Mouse (Mus musculus) urinary bladder, postnatal 25 days (tissue): ENCODE data around the gene Ntrk2.

Experiments
- DNase-seq: peaks from one replicate; pipeline ENCODE4 v3.0.0; 2022; ENCODE audit warnings: low spot score

The Ntrk2 gene

DNA sequence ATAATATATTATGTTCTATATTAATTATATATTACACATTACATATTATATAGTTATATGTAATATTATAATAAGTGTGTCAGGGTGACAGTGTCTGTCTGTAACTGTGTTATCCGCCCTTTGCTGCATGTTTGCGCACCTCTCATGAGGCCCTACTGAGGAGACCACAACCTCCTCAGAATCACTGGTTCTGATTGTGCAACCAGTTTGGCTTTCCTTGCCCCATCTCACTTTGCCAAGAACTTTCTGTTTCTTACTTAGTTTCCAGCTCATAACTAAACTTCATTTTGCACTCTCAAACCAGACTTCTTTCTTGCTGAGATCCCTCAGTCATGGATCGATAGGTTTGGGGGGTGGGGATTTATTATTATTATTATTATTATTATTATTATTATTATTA lies 120.8 kb downstream of the Ntrk2 start:
- no peak for DNase-seq

DNA sequence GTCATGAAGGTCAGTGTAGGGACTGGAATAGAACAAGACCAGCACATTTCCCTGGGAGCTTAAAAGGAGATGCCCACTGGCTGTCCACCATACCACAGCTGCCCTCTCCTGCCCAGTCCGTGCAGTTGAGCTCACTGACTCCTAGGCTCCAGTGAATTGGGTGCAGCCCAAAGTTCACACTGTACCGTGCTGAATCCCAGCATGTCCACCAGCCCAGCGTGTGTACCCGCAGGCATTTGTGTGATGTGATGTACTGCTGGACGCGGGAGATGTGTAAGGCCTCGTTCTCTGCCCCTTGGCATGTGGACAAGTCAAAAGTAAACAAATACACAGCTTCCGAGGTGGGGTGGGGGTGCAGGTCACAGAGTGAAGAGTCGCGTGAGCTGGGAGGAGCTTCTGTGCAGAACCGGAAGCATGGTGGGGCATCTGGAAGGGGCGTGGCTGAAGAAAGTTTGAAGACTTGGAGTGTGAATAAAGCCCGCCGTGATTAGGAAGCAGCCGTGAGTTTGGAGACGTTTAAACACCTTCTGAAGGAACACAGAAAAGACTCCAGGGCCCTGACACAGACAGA lies 121.4 kb downstream of the Ntrk2 start:
- no peak for DNase-seq

DNA sequence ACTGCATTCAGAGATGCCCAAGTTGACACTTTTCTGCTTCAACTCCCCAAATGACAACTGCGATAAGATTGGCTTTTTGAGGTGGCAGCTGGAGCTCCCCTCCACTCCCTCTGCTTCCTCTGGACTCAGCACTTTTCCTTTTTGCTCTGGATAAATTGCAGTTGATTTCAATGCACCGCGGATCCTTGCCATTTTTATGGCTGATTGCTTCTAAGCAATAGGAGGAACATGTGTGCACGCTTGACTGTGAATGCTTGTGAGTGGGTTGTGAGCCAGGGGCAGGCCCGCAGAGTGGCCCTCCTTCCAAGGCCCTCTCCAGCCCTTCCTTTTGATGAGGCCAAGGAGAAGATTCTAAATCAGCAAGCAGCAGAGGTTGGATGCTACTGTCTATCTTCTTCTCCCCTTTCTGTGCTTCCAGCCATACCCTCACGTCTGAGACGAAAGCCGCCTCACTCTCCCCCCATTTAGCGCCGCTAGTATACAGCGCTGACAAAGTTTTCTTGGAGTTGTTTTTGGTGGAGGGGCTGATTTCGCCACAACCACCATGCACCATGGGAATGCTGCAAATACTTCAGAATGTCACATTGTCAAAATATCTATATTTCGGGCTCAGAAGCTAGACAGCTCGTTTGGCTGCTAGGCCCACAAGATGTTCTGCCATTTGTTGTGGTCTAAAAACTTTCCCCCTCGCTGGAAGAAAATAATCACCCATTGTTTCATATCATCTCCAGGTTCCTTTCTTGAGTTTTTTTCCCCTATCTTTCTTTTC lies 122.5 kb downstream of the Ntrk2 start:
- no peak for DNase-seq

DNA sequence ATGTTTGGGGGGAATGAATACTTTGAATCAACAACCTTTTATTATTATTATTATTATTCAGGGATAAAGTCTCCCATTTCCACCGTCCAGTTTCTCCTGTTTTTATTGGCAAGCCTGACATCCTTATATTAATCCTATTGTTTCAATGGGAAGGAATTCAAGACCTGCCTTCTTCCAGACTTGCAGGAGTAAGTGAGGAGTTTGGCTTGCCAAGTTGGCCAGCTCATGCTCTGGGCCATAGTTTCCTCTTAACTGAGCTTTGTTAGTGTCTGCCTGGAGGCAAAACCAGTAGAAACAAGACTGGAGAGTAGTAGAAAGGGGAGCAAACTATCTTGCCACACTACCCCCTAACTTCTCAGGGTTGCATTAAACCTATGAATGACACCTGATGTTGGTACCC lies 123.8 kb downstream of the Ntrk2 start:
- no peak for DNase-seq

DNA sequence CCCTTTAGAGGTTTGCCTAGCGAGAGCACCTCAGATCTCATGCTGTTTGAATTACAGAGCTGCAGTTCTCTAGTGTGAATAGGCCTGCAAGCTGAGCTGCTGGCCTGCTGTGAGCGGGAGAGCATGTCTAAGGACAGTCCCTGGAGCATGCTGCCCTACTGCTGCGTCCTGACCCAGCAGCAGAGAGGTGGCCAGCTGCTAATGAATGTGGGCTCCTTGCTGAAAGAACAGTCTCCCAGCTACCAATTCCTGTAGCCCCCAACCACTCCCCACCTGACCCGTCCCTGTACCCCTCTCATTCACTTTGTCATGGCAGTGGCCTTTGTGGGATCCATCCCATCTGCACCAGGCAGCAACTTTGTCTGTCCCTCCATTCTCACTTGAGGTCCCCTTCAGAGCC lies 126.8 kb downstream of the Ntrk2 start:
- DNase-seq, result no peak

DNA sequence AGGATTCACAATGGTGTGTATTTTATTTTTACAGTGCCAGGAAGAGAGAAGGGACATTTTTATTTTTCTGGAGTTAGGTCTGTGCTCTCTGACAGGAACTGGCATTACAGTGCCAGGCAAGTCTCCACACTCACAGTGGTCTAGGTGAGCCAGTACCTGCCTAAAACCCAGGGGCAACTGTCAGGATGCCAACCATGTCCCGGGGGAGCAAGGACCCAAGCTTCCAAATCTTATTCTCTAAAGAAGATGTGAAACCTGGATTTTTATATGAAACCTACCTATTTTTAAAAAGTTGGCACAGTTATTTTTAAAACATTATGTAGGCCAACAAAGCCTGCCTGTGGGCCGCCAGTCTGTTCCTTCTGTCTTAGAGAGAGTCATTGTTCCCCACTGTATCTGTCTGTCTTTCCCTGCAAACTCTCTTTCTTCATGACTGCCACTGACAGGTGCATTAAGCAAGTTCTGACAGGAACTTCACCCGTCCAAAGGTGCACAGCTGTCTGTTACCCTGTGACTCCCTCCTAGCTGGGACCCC lies 128.3 kb downstream of the Ntrk2 start:
- DNase-seq, result no peak

DNA sequence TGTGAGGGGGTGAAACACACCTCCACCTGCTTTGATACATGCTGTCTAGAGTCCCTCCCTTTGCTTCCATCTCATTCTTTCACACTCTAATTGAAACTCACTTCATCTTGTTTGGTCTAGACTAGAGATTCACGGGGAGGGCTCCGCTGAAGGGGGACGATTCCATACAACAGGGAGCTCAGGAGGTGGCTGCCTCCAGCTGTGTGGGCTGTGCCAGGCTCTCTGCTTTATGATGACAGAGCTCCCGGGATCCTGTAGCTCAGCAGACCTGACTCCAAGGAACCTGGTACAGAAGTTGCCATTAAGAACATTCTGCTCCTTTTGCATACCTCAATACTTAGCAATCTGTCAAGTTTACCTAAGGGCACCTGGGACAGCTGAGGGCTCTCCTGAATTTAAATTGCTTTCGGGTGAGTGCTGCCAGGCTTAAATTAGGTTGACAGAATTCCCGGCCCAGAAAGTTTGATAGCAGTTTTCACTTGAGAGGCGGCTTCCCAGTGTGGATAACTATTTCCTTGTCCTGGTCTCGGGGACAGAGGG lies 129.7 kb downstream of the Ntrk2 start:
- no peak for DNase-seq

DNA sequence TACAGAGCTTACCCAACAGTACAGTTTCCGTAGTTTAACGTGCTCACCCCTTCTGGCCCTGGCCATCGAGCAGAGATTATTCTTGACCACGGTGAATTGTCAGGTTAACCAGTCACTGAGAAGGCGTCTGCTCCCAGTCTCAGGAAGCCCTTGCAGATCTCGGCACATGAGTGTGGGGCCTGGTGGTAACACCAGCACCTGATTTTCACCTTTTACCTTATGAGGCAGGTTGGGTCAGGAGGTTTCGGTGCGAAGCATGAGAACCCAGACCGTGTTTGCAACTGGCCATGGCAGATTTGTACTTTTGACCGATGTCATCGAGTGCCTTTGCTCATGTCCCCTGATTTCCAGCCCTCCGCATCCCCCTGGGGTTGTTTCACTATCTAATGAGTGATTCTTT lies 131.5 kb downstream of the Ntrk2 start:
- DNase-seq, result no peak

DNA sequence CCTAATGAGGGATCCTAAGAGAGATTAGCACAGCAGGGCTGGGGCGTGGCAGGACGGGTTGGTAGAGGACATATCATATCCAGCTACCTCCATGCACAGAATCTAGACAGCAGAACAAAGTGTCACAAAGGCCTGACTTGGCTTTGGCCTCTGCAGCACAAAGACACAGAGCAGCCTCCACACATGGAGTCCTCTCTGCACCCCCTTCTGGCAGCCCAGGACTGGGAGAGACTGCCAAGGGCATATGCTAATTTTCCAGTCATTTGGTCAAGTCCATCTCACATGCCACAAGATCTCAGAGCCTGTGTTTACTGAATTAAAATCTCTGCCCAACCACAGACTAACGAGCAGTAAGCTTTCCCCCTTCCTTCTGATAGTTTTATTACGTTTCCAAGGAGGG lies 132.1 kb downstream of the Ntrk2 start:
- no peak for DNase-seq

DNA sequence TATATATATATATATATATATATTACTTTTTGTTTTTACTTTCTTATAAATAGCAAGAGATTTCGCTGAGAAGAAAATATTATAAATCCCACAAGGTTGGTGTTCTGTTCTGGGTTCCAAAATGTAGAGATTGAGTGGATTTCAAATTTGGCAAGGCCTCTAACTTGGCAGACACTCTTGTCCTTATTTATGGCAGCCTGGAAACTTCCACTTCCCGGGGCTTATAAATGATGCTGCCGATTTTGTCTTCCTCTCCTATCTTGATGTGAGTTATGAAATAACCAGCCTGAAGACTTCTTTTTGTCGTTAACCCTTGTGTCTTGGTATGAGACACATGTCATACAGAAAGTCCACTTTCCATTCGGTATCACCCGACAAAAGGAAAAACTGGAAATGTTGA lies 133.8 kb downstream of the Ntrk2 start:
- no peak for DNase-seq

DNA sequence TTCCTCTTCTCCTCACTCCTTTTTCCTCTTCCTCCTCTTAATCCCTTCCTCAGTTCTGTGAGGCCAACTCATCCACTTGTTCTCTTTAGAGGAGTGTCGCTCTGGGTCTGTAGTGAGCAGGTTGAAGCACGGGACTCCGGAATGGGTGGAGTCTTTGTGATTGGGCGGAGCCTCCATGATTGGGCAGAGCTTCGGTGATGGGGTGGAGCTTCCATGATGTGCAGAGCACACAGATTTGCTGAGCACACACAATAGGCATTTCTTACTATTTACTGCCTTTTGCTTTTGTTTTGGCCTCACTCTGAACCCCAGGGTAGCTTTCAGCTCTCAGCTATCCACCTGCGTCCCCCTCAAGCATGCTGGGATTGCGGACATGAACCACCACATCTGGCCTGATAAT lies 134.4 kb downstream of the Ntrk2 start:
- DNase-seq, result no peak

DNA sequence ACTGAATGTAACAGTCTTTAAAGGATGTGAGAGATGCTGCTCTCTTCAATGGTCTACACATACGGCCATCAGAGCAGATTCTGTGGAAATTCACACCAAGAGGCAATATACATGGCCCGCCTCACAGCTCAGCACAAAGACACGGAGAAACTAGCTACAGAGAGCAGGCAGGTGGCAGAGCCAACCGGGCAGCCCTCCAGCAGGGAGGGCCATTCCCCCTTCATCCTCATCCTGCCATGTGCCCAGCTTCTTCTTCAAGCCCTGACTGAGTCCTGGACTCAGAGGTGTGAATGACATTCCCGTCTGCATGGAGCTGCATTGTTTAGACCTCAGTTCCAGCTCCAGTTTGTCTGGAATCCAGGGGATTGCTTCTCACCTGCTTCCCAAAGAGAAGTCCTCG lies 139.4 kb downstream of the Ntrk2 start:
- no peak for DNase-seq

DNA sequence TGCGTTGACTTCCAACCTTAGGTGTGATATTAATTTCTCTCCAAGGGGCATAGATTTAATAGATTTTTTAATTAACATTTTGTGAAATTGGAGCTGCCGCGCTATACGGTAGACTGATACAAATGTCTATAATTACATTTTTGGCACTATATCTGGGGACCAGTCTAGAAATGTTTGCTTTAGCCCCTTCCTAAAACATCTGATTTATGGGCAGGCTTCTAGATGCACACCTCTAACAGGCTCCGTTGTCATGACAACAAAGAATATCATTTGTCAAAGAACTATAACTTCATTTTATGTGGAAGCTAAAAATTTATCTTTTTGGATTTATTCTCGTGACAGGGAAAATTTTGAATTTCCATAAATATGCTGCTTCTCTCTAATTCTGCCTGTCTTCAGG lies 140.2 kb downstream of the Ntrk2 start:
- no peak for DNase-seq

DNA sequence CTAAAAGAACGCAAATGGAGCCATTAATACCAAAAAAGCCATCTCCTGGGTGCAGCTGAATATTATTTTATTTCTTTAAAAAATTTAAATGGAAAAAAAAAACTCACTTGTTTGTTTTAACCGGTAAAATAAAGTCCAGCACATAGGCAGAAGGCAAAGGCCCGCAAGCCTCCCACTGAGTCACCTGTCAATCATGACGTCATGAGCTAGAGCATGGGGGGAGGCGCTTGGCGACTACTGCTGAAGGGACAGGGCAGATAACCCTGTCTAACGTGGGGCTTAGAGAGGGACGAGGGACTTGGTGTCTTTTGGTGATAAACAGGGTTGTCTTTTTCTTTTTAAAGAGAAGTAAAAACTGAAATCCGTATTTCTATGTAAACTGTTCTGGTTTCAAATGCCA lies 140.7 kb downstream of the Ntrk2 start:
- no peak for DNase-seq

DNA sequence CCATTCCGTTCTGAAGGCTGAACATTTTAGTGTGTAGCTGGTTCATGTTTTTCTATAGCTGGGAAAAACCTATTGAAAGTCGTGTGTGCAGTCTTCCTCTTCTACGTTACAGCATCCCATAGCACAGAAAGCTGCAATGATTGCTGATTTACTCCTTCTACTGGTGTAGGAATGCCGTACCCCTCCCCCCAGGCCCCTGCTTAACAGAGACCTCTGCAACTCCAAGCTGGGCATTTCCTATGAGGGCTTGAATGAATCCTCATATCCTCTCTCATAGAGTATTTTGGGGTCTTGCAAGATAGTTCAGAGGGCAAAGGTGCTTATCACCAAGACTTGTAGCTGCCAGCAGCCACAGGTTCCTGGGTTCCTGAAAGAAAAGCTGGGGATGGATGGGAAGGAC lies 148.0 kb downstream of the Ntrk2 start:
- DNase-seq, result no peak

DNA sequence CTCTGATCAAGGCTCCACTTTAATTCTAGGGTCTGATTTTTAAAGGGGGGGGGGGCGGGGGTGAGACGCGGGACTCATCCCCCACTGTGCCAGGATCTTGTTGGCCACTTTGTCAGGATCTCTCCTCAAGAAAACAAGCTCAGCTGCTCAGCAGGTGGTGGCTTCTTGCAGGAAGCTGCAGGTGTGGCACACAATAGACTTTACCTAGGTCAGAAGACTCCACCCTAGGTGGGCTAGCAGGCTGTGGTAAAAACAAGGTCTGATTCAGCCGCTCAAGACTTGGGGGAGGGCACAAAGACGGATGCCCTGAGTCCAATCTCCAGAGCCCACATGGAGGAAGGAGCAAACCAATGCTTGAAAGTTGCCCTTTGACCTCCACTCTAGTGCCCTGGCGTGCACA lies 148.4 kb downstream of the Ntrk2 start:
- no peak for DNase-seq

DNA sequence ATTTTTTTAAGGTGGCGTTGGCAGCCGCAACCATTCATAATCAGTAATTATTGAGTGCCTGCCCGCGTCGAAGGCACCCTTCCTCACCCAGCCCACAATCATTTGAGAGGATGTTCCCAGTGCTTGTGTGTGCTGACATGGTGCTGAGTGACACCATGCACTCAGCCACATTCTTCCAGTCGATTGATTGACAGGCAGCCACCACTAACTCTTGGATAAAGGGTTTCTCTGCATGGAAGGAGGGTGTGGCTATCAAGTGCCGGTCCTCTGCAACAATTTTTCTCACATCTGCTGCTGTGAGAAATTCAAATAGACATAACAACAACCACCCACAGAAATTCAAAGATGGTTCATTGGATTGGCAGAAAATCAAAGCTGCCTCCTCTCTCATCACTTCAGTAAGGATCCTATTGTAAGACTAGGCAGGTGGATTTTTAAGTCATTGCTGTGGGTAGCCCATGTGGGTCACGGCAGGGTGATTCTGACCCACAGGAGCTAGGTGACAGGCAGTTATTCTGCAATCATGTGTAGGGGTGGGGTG lies 148.9 kb downstream of the Ntrk2 start:
- DNase-seq, result no peak

DNA sequence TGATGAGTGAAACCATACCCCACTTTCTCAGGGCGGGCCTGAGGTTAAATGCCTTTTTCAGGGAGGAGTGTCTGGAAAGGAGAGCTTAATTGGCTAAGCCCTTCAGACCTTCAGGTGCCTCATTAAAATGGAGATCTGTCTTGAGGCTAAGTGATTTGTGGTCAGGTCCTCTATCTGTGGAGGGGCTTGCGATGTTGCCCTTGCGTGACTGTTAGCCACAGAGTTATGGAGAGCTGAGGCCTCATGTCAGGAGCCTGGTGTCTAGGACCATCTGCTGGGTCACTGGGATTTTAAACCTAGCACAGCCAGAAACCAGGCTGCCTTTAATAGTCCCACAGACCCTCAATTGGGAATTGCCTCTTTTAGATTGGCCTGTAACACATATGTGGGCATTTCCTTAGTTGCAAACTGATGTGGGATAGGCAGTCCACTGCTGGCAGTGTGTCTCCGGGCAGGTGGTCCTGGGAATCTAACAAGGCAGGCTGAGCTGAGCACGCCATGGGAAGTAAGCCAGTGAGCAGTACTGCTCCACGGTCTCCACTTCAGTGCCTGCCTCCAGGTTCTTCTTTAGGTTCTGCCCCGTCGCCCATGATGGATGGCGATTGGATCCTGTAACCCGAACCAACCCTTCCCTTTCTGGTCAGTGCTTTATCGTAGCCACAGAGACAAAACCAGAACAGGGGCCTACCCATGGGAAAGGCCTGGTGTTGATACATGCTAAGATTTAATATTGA lies 152.0 kb downstream of the Ntrk2 start:
- DNase-seq, result no peak

DNA sequence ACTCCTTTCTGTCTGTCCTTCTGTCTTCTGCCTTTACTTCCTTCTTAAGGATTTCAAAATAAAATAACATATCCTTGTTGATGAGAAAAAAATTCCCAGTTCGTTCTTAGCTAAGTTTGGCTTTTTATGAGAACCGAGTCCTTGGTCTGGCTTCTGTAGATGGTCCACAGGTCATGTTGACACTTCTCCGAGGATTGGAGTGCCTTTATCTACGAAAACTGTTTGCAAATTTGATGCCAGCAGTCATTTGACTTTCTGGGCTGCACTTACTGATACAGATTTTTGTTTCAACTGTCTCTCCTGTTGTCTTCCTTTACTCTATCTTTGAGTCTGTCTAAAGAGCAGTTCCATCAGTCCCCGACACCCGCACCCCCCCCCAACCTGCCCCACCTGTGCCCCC lies 154.0 kb downstream of the Ntrk2 start:
- DNase-seq, result no peak

DNA sequence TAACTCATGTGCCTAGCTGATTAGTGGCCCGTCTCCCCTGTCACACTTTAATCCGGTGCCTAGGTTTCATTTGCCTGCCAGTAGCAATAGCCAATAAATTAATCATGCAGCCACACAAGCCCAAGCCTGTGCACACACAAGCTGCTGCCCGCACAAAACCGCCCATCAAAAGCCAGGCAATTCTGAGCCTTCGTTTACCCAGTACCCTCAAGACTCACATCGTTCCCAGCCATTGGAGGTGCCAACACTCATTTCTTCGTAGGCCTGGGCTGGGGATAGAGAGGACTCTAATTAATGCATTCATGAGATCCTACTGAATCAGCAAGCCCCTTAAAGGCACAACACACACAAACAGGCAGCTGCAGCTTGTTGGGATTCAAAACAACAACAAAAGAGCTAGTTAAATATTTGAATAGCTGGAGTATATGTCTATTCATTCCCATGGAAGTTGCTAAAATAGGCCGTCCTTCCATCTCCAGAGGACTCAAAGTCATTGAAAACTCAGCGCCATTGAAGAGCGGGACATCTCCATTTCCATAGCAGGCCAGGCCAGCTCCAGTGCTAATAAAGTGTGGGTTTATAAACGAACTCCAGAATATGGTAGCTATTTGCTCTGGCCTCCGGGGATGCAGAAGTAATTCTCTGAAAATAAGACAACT lies 158.5 kb downstream of the Ntrk2 start:
- DNase-seq, result no peak

DNA sequence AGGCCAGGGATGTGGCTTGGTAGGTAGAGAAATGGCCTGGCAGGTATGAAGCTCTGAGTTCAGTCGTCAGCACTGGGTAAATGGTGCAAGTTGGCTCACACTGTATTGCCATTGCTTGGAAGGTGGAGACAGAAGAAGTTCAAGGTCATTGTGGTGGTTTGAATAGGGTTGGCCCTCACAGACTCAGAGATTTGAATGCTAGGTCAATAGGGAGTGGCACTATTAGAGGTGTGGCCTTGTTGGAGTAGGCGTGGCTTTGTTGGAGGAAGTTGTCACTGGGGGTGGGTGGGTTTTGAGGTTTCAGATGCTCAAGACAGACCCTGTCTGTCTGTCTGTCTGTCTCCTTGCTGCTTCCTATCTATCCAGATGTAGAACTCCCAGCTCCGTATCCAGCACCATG lies 159.5 kb downstream of the Ntrk2 start:
- no peak for DNase-seq

DNA sequence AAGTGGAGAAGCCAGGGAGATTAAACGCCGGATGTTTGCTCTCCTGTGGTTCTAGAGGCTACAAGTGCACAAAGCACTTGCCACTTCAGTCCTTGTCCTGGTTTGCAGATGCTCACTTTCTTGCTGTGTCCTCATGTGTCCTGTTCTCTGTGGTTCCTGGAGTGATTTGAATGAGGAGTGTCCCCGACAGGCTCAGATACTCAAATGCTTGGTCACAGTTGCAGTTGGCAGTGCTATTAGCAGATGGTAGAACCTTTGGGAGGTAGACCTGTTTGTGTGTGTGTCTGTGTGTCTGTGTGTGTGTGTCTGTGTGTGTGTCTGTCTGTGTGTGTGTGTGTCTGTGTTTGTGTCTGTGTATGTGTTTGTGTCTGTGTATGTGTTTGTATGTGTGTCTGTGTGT lies 160.1 kb downstream of the Ntrk2 start:
- no peak for DNase-seq
